Mouse (Mus musculus) spleen, adult 2 months (tissue): ENCODE data around the gene Traf2.

Experiments
- CTCF ChIP-seq: fragments of 200-500 bp; IDR thresholded peaks from 2 replicates; pipeline ENCODE4 v1.5.1; 2011; ENCODE audit warnings: mild to moderate bottlenecking, inconsistent platforms; ENCODE audit not compliant: insufficient read depth, insufficient read length, insufficient replicate concordance; ENCODE audit errors: extremely low read depth
- POLR2A ChIP-seq: fragments of 200-500 bp; IDR thresholded peaks from 2 replicates; pipeline ENCODE4 v1.6.1; 2011; ENCODE audit warnings: low read depth, low read length, inconsistent platforms

GRCm38 (mm10) chr2:25536531-25536930 is 10.2 kb downstream of the Traf2 start:
- TF ChIP-seq POLR2A (no peak), CTCF (no peak)
